8 mouse cellular contexts compared by ENCODE assay signal in the genomic region with DNA sequence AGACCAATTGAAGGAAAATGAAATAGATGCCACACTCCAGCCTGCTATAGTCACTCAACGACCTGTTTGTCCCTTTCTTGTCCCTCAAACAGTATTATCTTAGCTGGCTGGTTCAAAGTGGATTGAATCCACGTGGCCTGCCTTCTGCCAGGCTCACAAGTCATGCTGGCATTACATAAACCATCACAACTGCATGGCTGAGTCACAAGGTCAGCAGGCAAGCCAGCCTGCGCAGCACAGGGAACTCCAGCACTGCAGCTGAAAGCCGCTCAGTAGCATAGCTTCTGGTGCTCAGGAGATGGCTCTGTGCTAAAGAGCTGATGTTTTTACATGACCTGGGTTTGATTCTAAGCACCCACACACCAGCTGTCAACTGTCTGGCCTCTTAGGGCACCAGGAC.
A peak's percentile ranks its signal among the peaks of the same experiment; 100 is the strongest.
DNase-seq lines count a peak whose midpoint lies in the region; ATAC-seq and TF ChIP-seq lines count a peak whose summit lies in the region.

No protein-coding gene starts in this region.

- no peaks in the 10 kb centered on the region for H3K27me3 ChIP-seq in hindbrain, embryonic 13.5 days
- no peaks in the 10 kb centered on the region for H3K27me3 ChIP-seq in forebrain, postnatal 0 days (ENCODE audit: insufficient read depth, low read length)

- H3K27ac ChIP-seq in hindbrain, embryonic 13.5 days, result no peak overlapping the region
- H3K27ac ChIP-seq in forebrain, postnatal 0 days (ENCODE audit: low read depth, low read length), result no peak overlapping the region

- 0 out of 2 replicates have a peak, but pooled peaks cover 3% of the 10 kb centered on the region for H3K4me1 ChIP-seq in hindbrain, embryonic 13.5 days (replicated peaks)
- H3K4me1 ChIP-seq in forebrain, postnatal 0 days (ENCODE audit: insufficient read depth), result no peaks in the 10 kb centered on the region

- H3K9me3 ChIP-seq in hindbrain, embryonic 13.5 days, result no peaks in the 10 kb centered on the region
- no peaks in the 10 kb centered on the region for H3K9me3 ChIP-seq in forebrain, postnatal 0 days (ENCODE audit: low read length)

- TF ChIP-seq CTCF in forebrain, postnatal 0 days (IDR thresholded peaks at IDR 0.05; ENCODE audit: low read depth), result no peak

- no peak overlapping the region for H3K4me3 ChIP-seq in hindbrain, embryonic 13.5 days
- no peak overlapping the region for H3K4me3 ChIP-seq in forebrain, postnatal 0 days (ENCODE audit: low read depth, low read length)

- 60% methylated on average over 4 of the region's 4 CpGs for WGBS in hindbrain, embryonic 13.5 days
- 63% methylated on average over 4 of the region's 4 CpGs for WGBS in forebrain, postnatal 0 days

- H3K36me3 ChIP-seq in hindbrain, embryonic 13.5 days, result peaks cover 2% of the 10 kb centered on the region; the same call in 1 of the 2 replicates
- H3K36me3 ChIP-seq in forebrain, postnatal 0 days (ENCODE audit: insufficient read depth), result peaks cover 7% of the 10 kb centered on the region; the same call in 1 of the 2 replicates

- H3K9ac ChIP-seq in hindbrain, embryonic 13.5 days, result no peak overlapping the region
- H3K9ac ChIP-seq in forebrain, postnatal 0 days, result no peak overlapping the region

- no peak overlapping the region for H3K4me2 ChIP-seq in hindbrain, embryonic 13.5 days
- H3K4me2 ChIP-seq in forebrain, postnatal 0 days (ENCODE audit: low read depth), result no peak overlapping the region

- DNase-seq in layer of hippocampus, adult 9-11 months, result peak; percentile 73
- DNase-seq in layer of hippocampus, postnatal 10 days (ENCODE audit: low spot score in 2 of 2), result no peak
- DNase-seq in adrenal gland, adult 2 months, result peak; percentile 90
- DNase-seq in fibroblast of lung, adult 2 months (ENCODE audit: low read depth), result peak; percentile 63
- peak; percentile 82 to 95 for DNase-seq in kidney, postnatal 25 days
- DNase-seq in forebrain, postnatal 0 days, result no peak
- DNase-seq in spleen, postnatal 10 days (ENCODE audit: low spot score in 2 of 2), result no peak

- no peak for ATAC-seq in hindbrain, embryonic 13.5 days (ENCODE audit: low FRiP score)
- no peak for ATAC-seq in forebrain, postnatal 0 days

Comparison
In these comparisons a context has a peak if more than half of its experiments do, and no peak if none do; other contexts are left out.
1. DNase-seq: peak in layer of hippocampus, adult 9-11 months (single experiment), adrenal gland, adult 2 months (single experiment), fibroblast of lung, adult 2 months (single experiment) and kidney, postnatal 25 days (2 of 2); none in layer of hippocampus, postnatal 10 days (0 of 2), forebrain, postnatal 0 days (single experiment) and spleen, postnatal 10 days (0 of 2).